Mouse (Mus musculus): ENCODE measurements at regions not wholly inside any gene's neighbourhood (a gene's known extent, or its start where the extent isn't known, plus 50 kb on each side); places are given as distances from the start of the nearest gene placed in this dataset.

GRCm38 (mm10) chr1:183783440-183784130 lies 229.5 kb upstream of the Dusp10 start:
- TF ChIP-seq CTCF (IDR thresholded peaks at IDR 0.05) (no peak), EP300 (IDR thresholded peaks at IDR 0.05) (no peak)

Data from lung, postnatal 0 days (tissue).